Mouse (Mus musculus) lung, postnatal 36 days (tissue): ENCODE data around the gene Parva.
A peak's percentile ranks its signal among the peaks of the same experiment; 100 is the strongest.

ENCODE experiments used
- DNase-seq: peaks from one replicate; pipeline ENCODE4 v3.0.0; 2022; ENCODE audit warnings: mixed read lengths

The Parva gene

GRCm38 (mm10) chr7:112525465-112525864 is 98.2 kb downstream of the Parva start:
- DNase-seq, result no peak

GRCm38 (mm10) chr7:112526226-112526625 is 98.9 kb downstream of the Parva start:
- DNase-seq, result no peak

GRCm38 (mm10) chr7:112527230-112527629 is 99.9 kb downstream of the Parva start:
- peak; percentile 29 for DNase-seq

- no peak for DNase-seq
These were observed 100.8 kb downstream of the Parva start for GRCm38 (mm10) chr7:112528059-112528458.

- peak; percentile 29 for DNase-seq
These were observed 101.5 kb downstream of the Parva start for GRCm38 (mm10) chr7:112528582-112529360.

GRCm38 (mm10) chr7:112530924-112531323 is 103.6 kb downstream of the Parva start:
- no peak for DNase-seq

GRCm38 (mm10) chr7:112534148-112534547 is 106.8 kb downstream of the Parva start:
- no peak for DNase-seq

- DNase-seq, result peak; percentile 74
These were observed 108.2 kb downstream of the Parva start for GRCm38 (mm10) chr7:112535408-112535921.

- no peak for DNase-seq
These were observed 121.8 kb downstream of the Parva start for GRCm38 (mm10) chr7:112549136-112549535.

GRCm38 (mm10) chr7:112561504-112561903 is 134.2 kb downstream of the Parva start:
- no peak for DNase-seq

- peak; percentile 21 for DNase-seq
These were observed 139.7 kb downstream of the Parva start for GRCm38 (mm10) chr7:112567004-112567403.

GRCm38 (mm10) chr7:112568961-112569360 is 141.7 kb downstream of the Parva start:
- no peak for DNase-seq

- peak; percentile 60 for DNase-seq
These were observed 154.3 kb downstream of the Parva start for GRCm38 (mm10) chr7:112581621-112582020.

- DNase-seq, result no peak
These were observed 155.6 kb downstream of the Parva start for GRCm38 (mm10) chr7:112582882-112583405.

GRCm38 (mm10) chr7:112587449-112587848 is 160.1 kb downstream of the Parva start:
- no peak for DNase-seq

- DNase-seq, result no peak
These were observed 162.2 kb downstream of the Parva start for GRCm38 (mm10) chr7:112589530-112589929.

GRCm38 (mm10) chr7:112593586-112593985 is 166.3 kb downstream of the Parva start:
- no peak for DNase-seq

GRCm38 (mm10) chr7:112595226-112595850 is 168.0 kb downstream of the Parva start:
- peak; percentile 26 for DNase-seq

- DNase-seq, result peak; percentile 51
These were observed 172.3 kb downstream of the Parva start for GRCm38 (mm10) chr7:112599650-112600049.

- peak; percentile 25 for DNase-seq
These were observed 172.9 kb downstream of the Parva start for GRCm38 (mm10) chr7:112600163-112600562.

GRCm38 (mm10) chr7:112602966-112603365 is 175.7 kb downstream of the Parva start:
- DNase-seq, result no peak

GRCm38 (mm10) chr7:112603496-112604170 is 176.3 kb downstream of the Parva start:
- peak; percentile 49 for DNase-seq

GRCm38 (mm10) chr7:112604209-112604608 is 176.9 kb downstream of the Parva start:
- DNase-seq, result no peak
